Mouse (Mus musculus) thymus, postnatal 0 days (tissue): ENCODE measurements around the gene Zglp1. TPM values are rescaled to one million over a fixed set of nuclear protein-coding genes. Genes with fewer than 3 reads are reported as not detected.

ENCODE experiments used
- DNase-seq: peaks from one replicate; pipeline ENCODE4 v3.0.0-alpha.2; 2015; ENCODE audit warnings: low spot score
- polyA plus RNA-seq: library from polyadenylated mRNA; unstranded; fragments of >200 nt; fragmentation: Nextera tagmentation; extraction: Ambion mirVana; gene quantifications from 2 replicates; pipeline ENCODE4 v1.2.1, GENCODE M21; 2015

The Zglp1 gene
- 0.59 and 0.69 TPM in 2 replicates for polyA plus RNA-seq

- DNase-seq: no peak
These were observed at the start of gene Zglp1 for GRCm38 (mm10) chr9:21067006-21067684. TSS of gene Zglp1 (minus strand) at chr9:21067093.

- DNase-seq: no peak
These were observed 48.2 kb upstream of the Zglp1 start for GRCm38 (mm10) chr9:21115105-21115504.

GRCm38 (mm10) chr9:21114190-21114589, 47.3 kb upstream of the Zglp1 start:
- no peak for DNase-seq

- no peak for DNase-seq
These were observed 46.9 kb upstream of the Zglp1 start for GRCm38 (mm10) chr9:21113751-21114150.

GRCm38 (mm10) chr9:21107607-21108237, 40.8 kb upstream of the Zglp1 start:
- DNase-seq: no peak

- DNase-seq: no peak
These were observed 39.1 kb upstream of the Zglp1 start for GRCm38 (mm10) chr9:21105760-21106564.

GRCm38 (mm10) chr9:21104814-21105213, 37.9 kb upstream of the Zglp1 start:
- DNase-seq: no peak

- no peak for DNase-seq
These were observed 35.2 kb upstream of the Zglp1 start for GRCm38 (mm10) chr9:21102076-21102475.

GRCm38 (mm10) chr9:21100447-21101161, 33.7 kb upstream of the Zglp1 start:
- DNase-seq: no peak

GRCm38 (mm10) chr9:21097793-21098192, 30.9 kb upstream of the Zglp1 start:
- DNase-seq: no peak

GRCm38 (mm10) chr9:21095958-21096357, 29.1 kb upstream of the Zglp1 start:
- DNase-seq: no peak

- DNase-seq: no peak
These were observed 26.5 kb upstream of the Zglp1 start for GRCm38 (mm10) chr9:21093423-21093822.

GRCm38 (mm10) chr9:21091707-21092320, 24.9 kb upstream of the Zglp1 start, which contains the start of the genes Gm38431 and Raver1:
TSS of gene Gm38431 (minus strand) at chr9:21091997.
TSS of gene Raver1 (minus strand) at chr9:21092008.
- peak; percentile 97 for DNase-seq

- DNase-seq: no peak
These were observed 24.2 kb upstream of the Zglp1 start for GRCm38 (mm10) chr9:21090972-21091706.

GRCm38 (mm10) chr9:21090537-21090936, 23.6 kb upstream of the Zglp1 start:
- no peak for DNase-seq

- DNase-seq: no peak
These were observed 16.4 kb upstream of the Zglp1 start for GRCm38 (mm10) chr9:21083324-21083723.

GRCm38 (mm10) chr9:21081127-21081526, 14.2 kb upstream of the Zglp1 start:
- DNase-seq: no peak

- DNase-seq: no peak
These were observed 8.7 kb upstream of the Zglp1 start for GRCm38 (mm10) chr9:21075625-21076024.

GRCm38 (mm10) chr9:21074173-21074572, 7.3 kb upstream of the Zglp1 start:
- DNase-seq: no peak
